Mouse (Mus musculus) liver, embryonic 14.5 days (tissue): Measurements from ENCODE around the gene Ptpn12.

Experiments used
- CTCF ChIP-seq: IDR thresholded peaks from 2 replicates; pipeline ENCODE4 v1.5.1; 2016; ENCODE audit warnings: antibody characterized with exemption, low read depth, control low read depth
- EP300 ChIP-seq: IDR thresholded peaks from 2 replicates; pipeline ENCODE4 v1.6.1; 2016; ENCODE audit warnings: antibody characterized with exemption, low read depth

DNA sequence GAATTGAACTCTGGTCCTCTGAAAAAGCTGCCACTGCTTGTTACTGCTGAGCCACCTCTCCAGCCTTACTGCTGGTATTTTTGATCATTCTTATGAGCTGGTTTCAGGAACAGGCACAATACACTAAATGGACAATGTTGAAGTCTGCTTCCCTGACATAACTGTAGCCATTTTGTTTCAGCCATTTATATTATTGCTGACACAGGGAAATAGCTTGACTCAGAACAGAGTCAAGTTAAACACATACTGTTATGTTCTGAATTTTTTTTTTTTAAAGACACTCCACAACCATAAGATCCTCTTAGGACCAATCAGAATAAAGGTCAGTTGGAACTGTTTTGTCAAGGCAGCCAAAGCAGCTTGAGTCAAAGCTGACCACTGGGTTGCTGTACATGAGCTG lies 72.2 kb downstream of the Ptpn12 start:
- TF ChIP-seq EP300 (no peak), CTCF (no peak)
